Mouse (Mus musculus) liver, adult (tissue): Measurements from ENCODE around the gene Gm21958.

Experiments
- GATA4 ChIP-seq: IDR thresholded peaks from 2 replicates; pipeline ENCODE4 v1.6.1; 2014; ENCODE audit warnings: mild to moderate bottlenecking, low read length; ENCODE audit not compliant: insufficient replicate concordance

The Gm21958 gene

GRCm38 (mm10) chr3:54731626-54732150, 17.5 kb upstream of the Gm21958 start:
- no peak for TF ChIP-seq GATA4

DNA sequence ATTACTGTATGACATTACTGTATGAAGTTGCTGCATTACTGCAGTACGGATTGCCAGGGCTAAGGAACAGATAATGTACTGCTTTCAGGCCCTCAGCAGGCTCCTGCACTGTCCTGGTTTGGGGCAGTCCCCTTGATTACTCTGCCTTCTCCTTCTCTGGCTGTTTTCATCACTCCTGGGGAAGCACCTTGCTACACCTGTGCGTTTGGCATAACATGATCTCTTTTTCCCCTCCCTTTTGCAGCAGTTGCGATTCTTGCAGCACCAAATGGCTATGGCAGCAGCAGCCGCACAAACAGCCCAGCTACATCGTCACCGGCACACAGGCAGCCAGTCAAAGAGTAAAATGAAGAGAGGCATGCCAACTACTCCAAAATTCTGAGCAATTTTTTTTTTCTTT, 13.9 kb upstream of the Gm21958 start:
- no peak for TF ChIP-seq GATA4

DNA sequence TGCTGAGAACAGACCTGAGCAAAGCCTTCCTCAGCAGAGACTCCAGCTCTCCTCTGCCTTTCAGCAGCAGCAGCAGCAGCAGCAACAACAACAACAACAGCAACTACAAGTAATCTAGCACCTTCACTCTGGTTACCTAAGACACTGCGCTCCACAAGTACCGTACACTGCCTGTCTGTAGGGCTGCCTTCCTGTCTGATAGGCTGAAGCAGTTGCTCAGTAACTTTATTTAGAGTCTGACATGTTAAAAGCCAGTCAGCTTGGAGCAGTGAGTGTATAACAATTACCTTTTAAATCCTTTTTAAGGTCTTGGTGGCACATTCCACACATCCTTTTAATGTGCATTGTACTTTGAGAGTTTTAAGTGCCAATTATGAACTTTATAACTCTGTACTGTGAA, 13.4 kb upstream of the Gm21958 start:
- TF ChIP-seq GATA4: no peak

DNA sequence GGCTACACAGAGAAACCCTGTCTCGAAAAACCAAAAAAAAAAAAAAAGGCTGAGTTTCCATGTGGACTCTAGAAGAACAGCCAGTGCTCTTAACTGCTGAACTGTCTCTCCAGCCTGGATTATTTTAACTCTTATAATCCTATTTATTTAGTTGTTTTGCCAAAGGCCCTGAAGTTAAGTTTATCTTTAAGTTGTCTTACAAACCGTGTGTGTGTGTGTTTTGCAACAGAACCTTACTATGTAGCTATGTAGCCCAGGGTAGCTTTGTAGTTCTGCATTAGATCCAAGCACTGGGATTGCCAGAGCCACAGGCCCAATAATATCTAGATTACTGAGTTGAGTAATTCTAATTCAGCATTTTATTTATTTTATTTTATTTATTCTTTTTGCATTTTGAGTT, 11.2 kb upstream of the Gm21958 start:
- TF ChIP-seq GATA4: no peak

DNA sequence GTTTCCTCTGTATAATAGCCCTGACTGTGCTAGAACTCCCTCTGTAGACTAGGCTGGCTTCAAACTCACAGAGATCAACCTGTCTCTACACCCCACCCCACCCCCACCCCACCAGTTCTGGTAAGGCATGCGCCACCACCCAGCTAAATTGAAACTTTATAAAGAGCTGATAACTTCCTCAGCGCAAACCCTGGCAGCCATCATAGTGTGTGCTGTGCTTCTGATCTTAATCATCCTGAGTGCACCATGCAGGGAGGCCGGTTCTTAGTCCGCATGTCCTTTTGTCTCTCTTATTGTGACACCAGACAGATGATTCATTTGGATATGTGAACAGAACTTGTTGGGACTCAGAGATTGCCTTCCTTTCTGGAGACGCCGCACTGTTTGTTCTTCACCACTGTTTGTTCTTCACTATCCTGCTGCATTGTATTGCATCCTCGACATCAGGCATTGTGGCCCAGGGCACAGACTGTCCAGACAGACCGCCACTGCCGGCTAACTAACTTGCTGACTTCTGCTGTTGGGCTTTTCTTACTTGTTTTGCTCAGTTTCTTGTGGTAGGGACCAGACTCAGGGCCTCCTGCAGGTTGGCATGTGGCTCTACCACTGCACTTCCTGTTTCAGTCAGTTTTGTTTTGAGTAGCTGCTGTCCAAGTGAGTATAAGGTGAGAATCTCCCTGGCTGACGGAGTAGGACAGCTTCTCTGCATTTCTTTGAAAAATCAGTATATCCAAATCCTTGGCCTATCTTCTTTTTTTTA, 9.8 kb upstream of the Gm21958 start:
- TF ChIP-seq GATA4: no peak

DNA sequence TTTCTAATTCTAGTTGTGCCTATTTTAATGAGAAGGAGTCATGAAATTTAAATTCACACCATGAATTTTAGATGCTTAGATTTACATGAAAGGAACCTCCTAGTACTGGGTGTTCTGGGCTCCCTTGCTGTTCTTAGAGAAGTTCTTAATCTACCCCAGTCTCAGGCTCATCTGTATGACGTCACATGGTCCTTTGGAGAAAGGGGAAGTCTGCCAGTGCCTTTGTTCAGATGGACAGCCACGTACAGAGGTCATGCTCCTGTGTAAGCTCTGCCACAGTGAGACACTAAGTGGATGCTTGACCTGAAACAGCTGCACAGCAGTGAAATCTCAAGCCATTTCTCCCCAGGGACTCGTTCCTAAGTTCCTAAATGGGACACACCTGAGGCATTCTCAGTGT, 4.8 kb upstream of the Gm21958 start:
- no peak for TF ChIP-seq GATA4

DNA sequence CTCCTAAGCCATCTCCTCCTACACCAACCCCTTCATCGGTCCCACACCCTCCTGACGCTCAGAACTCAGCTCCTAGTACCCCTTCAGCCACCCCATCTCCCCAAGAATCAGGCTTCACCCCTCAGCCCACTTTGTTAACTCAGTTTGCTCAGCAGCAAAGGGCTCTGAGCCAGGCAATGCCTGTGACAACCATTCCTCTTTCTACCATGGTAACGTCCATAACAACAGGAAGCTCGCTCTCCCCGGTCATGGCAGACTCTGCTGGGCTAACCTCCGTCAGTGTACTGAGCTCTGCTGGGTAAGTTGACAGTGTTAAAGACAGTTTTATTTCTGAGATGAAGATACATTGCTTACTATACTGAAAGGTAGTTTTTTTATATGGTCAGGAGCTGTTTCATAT, 3.2 kb upstream of the Gm21958 start:
- no peak for TF ChIP-seq GATA4

DNA sequence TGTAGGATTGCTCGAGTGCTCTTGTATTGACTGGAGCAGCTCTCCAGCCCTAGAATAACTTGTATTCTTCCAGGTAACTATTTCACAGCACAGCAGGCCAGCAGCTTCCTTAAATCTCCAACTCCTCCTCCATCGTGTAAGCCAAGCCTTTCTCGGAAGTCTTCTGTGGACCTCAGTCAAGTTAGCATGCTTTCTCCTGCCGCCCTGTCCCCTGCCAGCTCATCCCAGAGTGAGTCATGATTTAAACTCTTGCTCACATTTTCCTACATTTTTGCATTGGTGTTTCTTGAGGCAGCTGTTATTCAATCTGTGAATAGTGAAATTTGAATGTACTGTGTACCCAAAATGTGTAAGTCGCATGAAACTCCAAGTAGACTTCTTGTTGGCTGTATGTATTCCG, 1.3 kb upstream of the Gm21958 start:
- no peak for TF ChIP-seq GATA4

DNA sequence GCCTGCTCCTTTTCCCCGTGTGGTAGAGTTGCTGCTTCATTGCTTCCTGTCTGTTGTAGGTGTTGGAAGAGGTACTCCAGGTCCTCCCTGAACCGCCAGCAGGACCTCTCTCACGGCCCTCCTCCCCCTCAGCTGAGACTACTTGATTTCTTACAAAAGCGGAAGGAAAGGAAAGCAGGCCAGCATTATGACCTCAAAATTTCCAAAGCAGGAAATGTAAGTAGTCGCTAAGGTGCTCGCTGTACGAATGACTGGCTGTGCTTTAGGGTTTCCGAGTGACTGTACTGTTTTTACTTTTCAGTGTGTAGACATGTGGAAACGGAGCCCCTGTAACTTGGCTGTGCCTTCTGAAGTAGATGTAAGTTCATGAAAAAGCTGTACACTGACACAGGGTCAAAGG, 5.2 kb downstream of the Gm21958 start:
- TF ChIP-seq GATA4: no peak

DNA sequence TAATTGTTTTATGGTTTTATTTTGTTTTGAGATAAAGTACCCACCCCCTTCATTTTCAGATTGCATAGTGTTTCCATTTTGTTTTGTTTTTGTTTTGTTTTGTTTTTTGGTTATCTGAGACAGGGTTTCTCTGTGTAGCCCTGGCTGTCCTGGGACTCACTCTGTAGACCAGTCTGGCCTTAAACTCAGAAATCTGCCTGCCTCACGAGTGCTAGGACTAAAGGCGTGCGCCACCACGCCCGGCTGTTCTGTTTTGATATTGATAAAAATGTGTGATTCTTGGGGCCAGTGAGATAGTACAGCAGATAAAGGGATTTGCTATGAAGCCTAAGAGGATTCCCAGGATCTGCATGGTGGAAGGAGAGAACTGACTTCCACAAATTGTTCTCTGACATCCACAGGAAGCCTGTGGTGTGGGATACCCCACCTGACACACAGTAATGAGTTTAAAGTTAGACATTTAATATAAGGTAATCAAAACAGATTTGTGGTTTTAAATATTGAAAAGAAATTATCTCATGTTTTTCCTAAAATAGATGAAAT, 14.3 kb downstream of the Gm21958 start:
- TF ChIP-seq GATA4: no peak

GRCm38 (mm10) chr3:54693056-54693415, 21.1 kb downstream of the Gm21958 start:
- TF ChIP-seq GATA4: no peak

GRCm38 (mm10) chr3:54692202-54693055, 21.7 kb downstream of the Gm21958 start, which contains the start of gene Supt20:
Gene Supt20 (plus strand): TSS chr3:54692807.
- no peak for TF ChIP-seq GATA4

GRCm38 (mm10) chr3:54689091-54689490, 25.1 kb downstream of the Gm21958 start:
- no peak for TF ChIP-seq GATA4

DNA sequence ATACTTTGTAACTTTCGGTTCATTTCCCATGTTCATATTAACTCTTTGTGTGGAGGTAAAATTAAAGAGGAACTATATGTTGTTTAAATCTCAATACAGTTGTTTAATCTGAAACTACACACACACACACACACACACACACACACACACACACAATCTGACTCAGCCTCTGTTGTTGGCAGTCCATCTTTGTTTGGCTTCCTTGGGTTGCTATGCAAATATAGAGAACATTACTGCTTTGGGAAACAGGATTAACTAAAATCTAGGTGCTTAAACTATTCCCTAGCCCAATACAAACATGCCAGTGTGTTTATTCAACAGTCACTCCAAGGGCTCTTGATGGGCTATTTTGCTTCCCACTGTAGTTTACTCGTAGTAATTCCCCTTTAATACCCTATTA, 26.9 kb downstream of the Gm21958 start:
- no peak for TF ChIP-seq GATA4

- no peak for TF ChIP-seq GATA4
These were observed 29.0 kb downstream of the Gm21958 start for GRCm38 (mm10) chr3:54685202-54685601.
